Mouse (Mus musculus) hindbrain, embryonic 10.5 days (tissue): Measurements from ENCODE around the gene Dpp10. TPM values are rescaled to one million over a fixed set of nuclear protein-coding genes. Genes with fewer than 3 reads are reported as not detected.

Experiments
- DNase-seq: peaks from one replicate; pipeline ENCODE4 v3.0.0-alpha.2; 2017; ENCODE audit warnings: low spot score
- H3K27ac ChIP-seq: fragments of 300-500 bp; sonication (generic); 2 replicates; pipeline ENCODE4 v1.5.1; 2016; ENCODE audit warnings: mild to moderate bottlenecking, moderate library complexity
- H3K27me3 ChIP-seq: fragments of 300-500 bp; sonication (generic); 2 replicates; pipeline ENCODE4 v1.6.1; 2016; ENCODE audit warnings: mild to moderate bottlenecking; ENCODE audit not compliant: poor library complexity, insufficient read depth, severe bottlenecking
- H3K36me3 ChIP-seq: fragments of 300-500 bp; sonication (generic); 2 replicates; pipeline ENCODE4 v1.6.1; 2016; ENCODE audit warnings: mild to moderate bottlenecking, moderate library complexity
- H3K4me1 ChIP-seq: fragments of 300-500 bp; sonication (generic); replicated peaks from 2 replicates; pipeline ENCODE4 v1.6.1; 2016; ENCODE audit warnings: mild to moderate bottlenecking
- H3K4me3 ChIP-seq: fragments of 300-500 bp; sonication (generic); 2 replicates; pipeline ENCODE4 v1.5.1; 2016; ENCODE audit warnings: mild to moderate bottlenecking, moderate library complexity
- H3K9me3 ChIP-seq: fragments of 300-500 bp; sonication (generic); 2 replicates; pipeline ENCODE4 v1.6.1; 2016; ENCODE audit warnings: mild to moderate bottlenecking, moderate library complexity
- WGBS: fragments of 180-500 bp; shearing (Covaris S2); methylation state at CpG from one replicate; pipeline ENCODE4 v1.1.7; 2016; 5-methylcytosine and 5-hydroxymethylcytosine counted together
- polyA plus RNA-seq: library from polyadenylated mRNA; unstranded; fragments of >200 nt; fragmentation: Nextera tagmentation; extraction: Ambion mirVana; gene quantifications from 2 replicates; pipeline ENCODE4 v1.2.1, GENCODE M21; 2016

Dpp10 gene
- polyA plus RNA-seq, 1 experiment from 2014 or later: 0.17 TPM

GRCm38 (mm10) chr1:123974621-123975020, 70.7 kb downstream of the Dpp10 start:
- no peak overlapping the region for H3K4me3 ChIP-seq
- H3K27ac ChIP-seq: no peak overlapping the region
- no peaks in the 10 kb centered on the region for H3K36me3 ChIP-seq
- no peaks in the 10 kb centered on the region for H3K4me1 ChIP-seq
- 37% methylated on average over 3 of the region's 3 CpGs for WGBS
- DNase-seq: peak; percentile 25
- no peaks in the 10 kb centered on the region for H3K27me3 ChIP-seq
- no peaks in the 10 kb centered on the region for H3K9me3 ChIP-seq

- no peaks in the 10 kb centered on the region for H3K27me3 ChIP-seq
- H3K36me3 ChIP-seq: no peaks in the 10 kb centered on the region
- H3K4me3 ChIP-seq: no peak overlapping the region
- 79% methylated on average over 4 of the region's 4 CpGs for WGBS
- H3K27ac ChIP-seq: no peak overlapping the region
- no peaks in the 10 kb centered on the region for H3K4me1 ChIP-seq
- no peaks in the 10 kb centered on the region for H3K9me3 ChIP-seq
- DNase-seq: no peak
Observed at GRCm38 (mm10) chr1:123946149-123946548, 99.2 kb downstream of the Dpp10 start.

- Histone ChIP-seq H3K4me3 (no peak overlapping the region), H3K27me3 (no peaks in the 10 kb centered on the region), H3K36me3 (no peaks in the 10 kb centered on the region), H3K9me3 (no peaks in the 10 kb centered on the region), H3K4me1 (no peaks in the 10 kb centered on the region), H3K27ac (no peak overlapping the region)
- WGBS: 89% methylated on average over 1 of the region's 1 CpGs
- DNase-seq: no peak
Observed at GRCm38 (mm10) chr1:123940826-123941225, 104.5 kb downstream of the Dpp10 start.

- no peak for DNase-seq
- 75% methylated on average over 7 of the region's 7 CpGs for WGBS
- H3K4me3 ChIP-seq: no peak overlapping the region
- H3K36me3 ChIP-seq: no peaks in the 10 kb centered on the region
- H3K27me3 ChIP-seq: no peaks in the 10 kb centered on the region
- H3K9me3 ChIP-seq: no peaks in the 10 kb centered on the region
- no peak overlapping the region for H3K27ac ChIP-seq
- no peaks in the 10 kb centered on the region for H3K4me1 ChIP-seq
Observed at GRCm38 (mm10) chr1:123933812-123934727, 111.3 kb downstream of the Dpp10 start.

GRCm38 (mm10) chr1:123928003-123928370, 117.4 kb downstream of the Dpp10 start:
- no peak for DNase-seq
- no peak overlapping the region for H3K4me3 ChIP-seq
- H3K36me3 ChIP-seq: no peaks in the 10 kb centered on the region
- peaks cover 3% of the 10 kb centered on the region; the same call in 1 of the 2 replicates for H3K4me1 ChIP-seq
- H3K27me3 ChIP-seq: no peaks in the 10 kb centered on the region
- H3K27ac ChIP-seq: no peak overlapping the region
- no peaks in the 10 kb centered on the region for H3K9me3 ChIP-seq
- 78% methylated on average over 3 of the region's 3 CpGs for WGBS

GRCm38 (mm10) chr1:123927278-123928002, 117.9 kb downstream of the Dpp10 start:
- H3K4me3 ChIP-seq: no peak overlapping the region
- no peaks in the 10 kb centered on the region for H3K9me3 ChIP-seq
- H3K27ac ChIP-seq: no peak overlapping the region
- no peaks in the 10 kb centered on the region for H3K36me3 ChIP-seq
- H3K27me3 ChIP-seq: no peaks in the 10 kb centered on the region
- DNase-seq: no peak
- peaks cover 3% of the 10 kb centered on the region; the same call in 1 of the 2 replicates for H3K4me1 ChIP-seq

GRCm38 (mm10) chr1:123924905-123925304, 120.5 kb downstream of the Dpp10 start:
- Histone ChIP-seq H3K36me3 (no peaks in the 10 kb centered on the region), H3K4me1 (peaks cover 3% of the 10 kb centered on the region; the same call in 1 of the 2 replicates)
- 85% methylated on average over 1 of the region's 1 CpGs for WGBS

GRCm38 (mm10) chr1:123923907-123924306, 121.5 kb downstream of the Dpp10 start:
- Histone ChIP-seq H3K36me3 (no peaks in the 10 kb centered on the region), H3K27me3 (no peaks in the 10 kb centered on the region), H3K27ac (no peak overlapping the region), H3K4me1 (peaks cover 3% of the 10 kb centered on the region; the same call in 1 of the 2 replicates), H3K9me3 (no peaks in the 10 kb centered on the region), H3K4me3 (no peak overlapping the region)
- 84% methylated on average over 2 of the region's 2 CpGs for WGBS
- no peak for DNase-seq

More at GRCm38 (mm10) chr1:123924905-123925304, 120.5 kb downstream of the Dpp10 start:
- no peak overlapping the region for H3K4me3 ChIP-seq
- no peak overlapping the region for H3K27ac ChIP-seq
- no peaks in the 10 kb centered on the region for H3K9me3 ChIP-seq
- DNase-seq: no peak
- no peaks in the 10 kb centered on the region for H3K27me3 ChIP-seq

- DNase-seq: no peak
- H3K9me3 ChIP-seq: no peaks in the 10 kb centered on the region
- no peak overlapping the region for H3K27ac ChIP-seq
- H3K4me1 ChIP-seq: no peaks in the 10 kb centered on the region
- no peaks in the 10 kb centered on the region for H3K27me3 ChIP-seq
- H3K4me3 ChIP-seq: no peak overlapping the region
- no peaks in the 10 kb centered on the region for H3K36me3 ChIP-seq
- 91% methylated on average over 1 of the region's 1 CpGs for WGBS
Observed at GRCm38 (mm10) chr1:123919606-123920005, 125.8 kb downstream of the Dpp10 start.

- H3K27ac ChIP-seq: no peak overlapping the region
- H3K27me3 ChIP-seq: no peaks in the 10 kb centered on the region
- no peaks in the 10 kb centered on the region for H3K9me3 ChIP-seq
- H3K4me1 ChIP-seq: no peaks in the 10 kb centered on the region
- no peaks in the 10 kb centered on the region for H3K36me3 ChIP-seq
- no peak for DNase-seq
- no peak overlapping the region for H3K4me3 ChIP-seq
- WGBS: 90% methylated on average over 5 of the region's 5 CpGs
Observed at GRCm38 (mm10) chr1:123902628-123903027, 142.7 kb downstream of the Dpp10 start.

- no peak for DNase-seq
Observed at GRCm38 (mm10) chr1:123901218-123901617, 144.1 kb downstream of the Dpp10 start.

GRCm38 (mm10) chr1:123887243-123887642, 158.1 kb downstream of the Dpp10 start:
- Histone ChIP-seq H3K4me1 (no peaks in the 10 kb centered on the region), H3K27me3 (no peaks in the 10 kb centered on the region), H3K27ac (no peak overlapping the region), H3K4me3 (no peak overlapping the region), H3K9me3 (no peaks in the 10 kb centered on the region), H3K36me3 (no peaks in the 10 kb centered on the region)
- 67% methylated on average over 1 of the region's 1 CpGs for WGBS
- DNase-seq: no peak

More at GRCm38 (mm10) chr1:123901218-123901617, 144.1 kb downstream of the Dpp10 start:
- Histone ChIP-seq H3K4me1 (no peaks in the 10 kb centered on the region), H3K27me3 (no peaks in the 10 kb centered on the region), H3K36me3 (no peaks in the 10 kb centered on the region), H3K4me3 (no peak overlapping the region), H3K9me3 (no peaks in the 10 kb centered on the region), H3K27ac (no peak overlapping the region)
- WGBS: 87% methylated on average over 4 of the region's 4 CpGs

- Histone ChIP-seq H3K4me3 (no peak overlapping the region), H3K27ac (no peak overlapping the region), H3K27me3 (no peaks in the 10 kb centered on the region), H3K4me1 (no peaks in the 10 kb centered on the region), H3K36me3 (no peaks in the 10 kb centered on the region), H3K9me3 (no peaks in the 10 kb centered on the region)
- WGBS: 89% methylated on average over 3 of the region's 3 CpGs
- no peak for DNase-seq
Observed at GRCm38 (mm10) chr1:123846881-123847280, 198.5 kb downstream of the Dpp10 start.
